Mouse (Mus musculus) left cerebral cortex, adult 11 months (tissue): Measurements from ENCODE around the gene Mycl.
A peak's percentile ranks its signal among the peaks of the same experiment; 100 is the strongest.

Source experiments
- DNase-seq: peaks from one replicate; pipeline ENCODE4 v3.0.0; 2022; ENCODE audit warnings: low spot score

Mycl gene

GRCm38 (mm10) chr4:122995404-122996220, at the start of gene Mycl:
Mycl (plus strand) TSS chr4:122995652.
- peak; percentile 82 for DNase-seq

GRCm38 (mm10) chr4:122947223-122947622, 48.2 kb upstream of the Mycl start:
- no peak for DNase-seq

DNA sequence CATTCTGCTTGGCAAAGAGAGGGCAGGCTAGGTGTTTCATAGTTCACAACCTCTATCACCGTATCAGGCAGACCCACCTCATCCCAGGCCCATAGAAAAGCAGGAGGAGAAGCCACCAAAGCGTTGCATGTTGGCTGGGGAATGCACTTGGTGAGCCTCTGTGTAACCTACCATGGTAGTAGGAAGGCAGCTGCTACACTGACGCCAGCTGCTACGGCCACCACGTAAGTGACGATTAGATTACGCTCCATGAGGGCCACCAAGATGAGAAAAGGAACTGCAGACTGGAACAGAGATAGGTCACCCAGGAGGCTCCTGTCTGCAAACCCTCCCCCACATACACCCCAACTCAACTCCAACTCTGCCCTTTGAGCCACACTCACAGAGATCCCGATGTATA, 46.4 kb upstream of the Mycl start:
- no peak for DNase-seq

- DNase-seq, result no peak
These were observed 40.6 kb upstream of the Mycl start for GRCm38 (mm10) chr4:122954680-122955411.

DNA sequence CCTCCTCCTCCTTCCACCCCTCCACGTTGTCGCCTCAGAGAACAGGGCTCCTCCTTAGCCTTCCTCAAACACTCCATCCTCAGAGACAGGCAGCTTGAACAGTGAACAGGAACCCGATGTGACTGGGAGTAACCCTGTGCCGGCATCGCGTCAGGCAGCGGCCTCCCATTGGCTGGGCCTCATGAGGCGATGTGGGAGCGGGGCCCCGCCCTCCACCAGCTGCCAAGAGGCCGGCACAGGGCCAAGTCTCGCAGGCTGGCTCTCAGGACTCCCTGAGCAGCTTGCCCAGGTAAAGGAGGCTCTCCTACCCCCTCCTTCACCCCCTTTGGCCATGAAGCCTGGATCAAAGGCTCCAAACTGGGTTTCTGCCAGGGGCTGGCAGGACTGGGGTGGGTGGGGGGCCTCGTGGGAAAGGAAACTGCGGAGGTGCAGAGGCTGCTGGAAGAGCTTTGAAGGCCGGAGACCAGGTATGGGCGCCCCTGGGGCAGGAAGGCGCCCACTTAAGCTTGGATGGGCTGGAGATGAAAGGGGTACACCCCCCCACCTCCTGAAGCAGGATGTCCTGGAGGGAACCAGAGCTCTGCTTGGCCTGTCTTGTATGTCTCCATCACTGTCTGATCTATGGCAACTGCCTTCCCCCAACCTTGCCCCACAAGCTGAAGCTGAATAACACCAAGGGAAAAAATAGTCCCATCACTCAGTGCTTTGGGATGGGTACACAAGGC, 39.9 kb upstream of the Mycl start:
- DNase-seq, result peak; percentile 75

GRCm38 (mm10) chr4:122956301-122956700, 39.2 kb upstream of the Mycl start:
- no peak for DNase-seq

- DNase-seq, result peak; percentile 34
These were observed 36.9 kb upstream of the Mycl start for GRCm38 (mm10) chr4:122958491-122959031.

GRCm38 (mm10) chr4:122959816-122960215, 35.6 kb upstream of the Mycl start:
- no peak for DNase-seq

GRCm38 (mm10) chr4:122960321-122961099, 34.9 kb upstream of the Mycl start:
- DNase-seq, result no peak

GRCm38 (mm10) chr4:122961100-122961567, 34.3 kb upstream of the Mycl start, which contains the start of gene Mfsd2a:
Mfsd2a (minus strand) TSS chr4:122961188.
- DNase-seq, result peak; percentile 28

DNA sequence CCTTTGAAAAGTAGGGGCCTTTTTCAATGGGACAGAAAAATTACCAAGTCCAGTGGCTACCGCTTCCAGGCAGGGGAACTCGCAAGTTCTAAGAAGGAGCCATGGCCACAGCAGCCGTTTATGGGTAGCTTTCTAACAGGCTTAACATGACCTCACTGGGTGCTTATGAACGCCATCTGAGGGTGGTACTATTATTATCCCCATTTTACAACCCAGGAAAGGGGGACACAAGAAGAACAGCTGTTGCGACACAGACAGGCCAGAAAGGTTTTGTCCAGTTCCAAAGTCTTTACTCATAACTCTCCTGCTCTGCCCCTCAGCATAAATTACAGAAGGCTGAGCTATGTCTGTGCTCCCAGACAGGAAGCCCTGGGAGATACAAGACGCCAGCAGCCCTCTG, 33.9 kb upstream of the Mycl start:
- no peak for DNase-seq

DNA sequence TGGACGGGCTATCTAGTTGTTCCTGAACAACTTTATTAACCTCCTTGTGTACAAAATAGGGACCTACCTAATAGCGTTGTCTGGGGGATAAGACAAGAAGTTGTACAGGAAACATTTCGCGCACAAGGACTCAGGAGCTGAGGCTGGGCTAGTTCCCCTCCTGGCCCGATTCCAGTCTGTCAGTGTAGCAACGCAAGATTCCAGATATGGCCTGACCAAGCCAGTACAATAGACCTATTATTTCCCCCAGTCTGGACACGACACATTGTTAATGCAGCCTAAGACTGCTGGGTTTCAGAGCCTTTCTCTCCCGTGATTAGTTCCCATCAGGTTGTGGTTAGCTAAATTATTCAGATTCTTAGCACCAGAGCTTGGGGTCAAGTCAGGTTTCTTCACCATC, 32.7 kb upstream of the Mycl start:
- DNase-seq, result no peak

DNA sequence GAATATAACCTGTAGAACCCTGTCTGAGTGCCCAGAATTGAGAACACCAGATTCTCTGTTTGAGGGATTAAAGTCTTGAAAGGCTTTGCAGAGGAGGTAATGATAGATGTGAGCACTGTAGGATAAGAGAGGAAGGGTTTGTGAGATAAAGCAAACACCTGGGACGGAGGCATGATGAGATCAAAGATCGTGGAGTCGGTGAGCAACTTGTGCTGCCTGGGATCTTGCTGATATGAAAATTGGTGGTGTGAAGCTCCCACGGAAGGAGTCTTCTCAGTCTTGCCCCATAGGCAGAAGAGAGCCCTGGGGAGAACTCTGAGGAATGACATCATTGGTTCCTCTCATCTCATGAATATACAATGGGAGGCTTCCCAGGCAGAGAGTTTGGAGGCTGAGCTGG, 27.3 kb upstream of the Mycl start:
- no peak for DNase-seq

- DNase-seq, result no peak
These were observed 24.3 kb upstream of the Mycl start for GRCm38 (mm10) chr4:122971191-122971590.

GRCm38 (mm10) chr4:122971646-122972045, 23.8 kb upstream of the Mycl start:
- DNase-seq, result no peak

DNA sequence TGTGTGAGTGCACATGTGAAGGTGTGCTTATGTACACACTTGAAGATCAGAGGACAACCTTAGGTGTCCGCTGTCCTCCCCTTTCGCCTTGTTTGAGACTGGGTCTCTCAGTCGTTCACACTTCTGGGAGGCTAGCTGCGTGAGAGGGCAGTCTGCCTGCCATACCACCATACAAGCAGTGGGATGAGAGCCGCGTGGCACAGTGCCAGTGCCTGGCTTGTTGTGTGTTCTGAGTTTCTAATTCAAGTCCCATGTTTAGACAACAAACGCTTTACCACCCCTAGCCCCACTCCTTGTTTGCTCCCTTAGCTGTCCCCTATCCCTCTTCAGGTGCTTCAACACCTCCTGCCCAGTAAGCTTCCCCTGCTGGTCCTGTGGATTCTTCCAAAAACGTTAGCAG, 23.4 kb upstream of the Mycl start:
- DNase-seq, result no peak

DNA sequence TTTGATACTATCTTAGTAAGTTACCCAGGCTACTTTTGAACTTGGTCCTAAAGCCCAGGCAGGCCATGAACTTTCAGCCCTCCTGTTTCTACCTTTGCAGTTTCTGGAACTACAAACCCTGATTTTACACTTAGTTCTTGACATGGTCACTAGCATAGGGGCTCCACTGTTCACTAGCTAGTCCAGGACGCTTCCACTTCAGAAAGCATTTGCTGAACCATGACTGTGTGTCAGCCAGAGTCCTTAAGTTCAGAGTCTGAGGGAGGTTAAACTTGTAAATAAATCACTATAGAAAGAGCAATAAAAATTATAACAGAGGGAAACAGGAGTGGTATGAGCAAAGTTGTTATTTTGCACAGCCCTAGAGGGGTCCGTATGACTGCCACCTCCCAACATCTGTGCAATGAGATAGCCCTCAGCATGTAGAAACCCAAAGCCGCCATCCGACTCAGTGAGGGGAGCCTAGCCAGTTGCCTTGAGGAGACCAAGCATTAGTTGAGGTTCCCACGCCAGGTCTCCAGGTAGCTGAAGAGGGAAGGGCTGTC, 20.4 kb upstream of the Mycl start:
- no peak for DNase-seq

DNA sequence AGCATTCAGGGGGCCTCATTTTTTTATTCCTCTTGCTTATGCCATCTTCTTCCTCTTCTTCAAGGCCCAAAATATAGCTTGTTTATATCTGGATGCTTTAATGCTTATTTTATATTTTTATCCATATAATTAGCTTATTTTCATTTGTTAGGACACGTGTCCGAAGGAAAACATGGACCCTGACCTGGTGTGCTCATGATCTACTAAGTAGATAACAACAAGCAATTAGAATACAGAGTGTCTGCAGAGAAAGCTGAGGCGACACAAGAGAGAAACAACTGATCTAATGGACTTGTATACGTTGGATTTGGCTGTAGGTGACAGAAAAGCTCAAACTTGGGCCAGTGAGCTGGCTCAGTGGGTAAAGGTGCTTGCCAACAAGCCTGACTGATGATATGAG, 18.6 kb upstream of the Mycl start:
- DNase-seq, result no peak

- DNase-seq, result no peak
These were observed 16.6 kb upstream of the Mycl start for GRCm38 (mm10) chr4:122978850-122979249.

- DNase-seq, result no peak
These were observed 15.6 kb upstream of the Mycl start for GRCm38 (mm10) chr4:122979826-122980225.

- DNase-seq, result no peak
These were observed 14.8 kb upstream of the Mycl start for GRCm38 (mm10) chr4:122980684-122981083.
